Mouse (Mus musculus): ENCODE results near the gene Ces1a. TPM values are rescaled to one million over a fixed set of nuclear protein-coding genes. Genes with fewer than 3 reads are reported as not detected.

The Ces1a gene
- total RNA-seq (2012; rRNA removed) (not detected in 2 replicates), polyA plus RNA-seq (2012; ENCODE audit: insufficient read depth in 1 of 2, insufficient read length in 2 of 2, low read depth in 1 of 2, low replicate concordance in 2 of 2, missing spikeins in 1 of 2) (not detected)

- no peak within 1 kb of the TSS for H3K27ac ChIP-seq (ENCODE audit: control insufficient read depth, low read depth, low read length)
- H3K9ac ChIP-seq (ENCODE audit: control insufficient read depth, low read depth, low read length, poor library complexity, severe bottlenecking): no peak within 1 kb of the TSS
- H3K4me3 ChIP-seq (ENCODE audit: control insufficient read depth in 1 of 2, insufficient read depth in 1 of 2, low read depth in 2 of 2, low read length in 2 of 2): no peak within 1 kb of the TSS
- H3K4me1 ChIP-seq (ENCODE audit: control insufficient read depth in 1 of 2, insufficient read depth in 2 of 2, low read length in 2 of 2): no peaks in the 10 kb centered on the region
- H3K9me3 ChIP-seq (replicated peaks; ENCODE audit: insufficient read depth, low read length): no peaks in the 10 kb centered on the region
- no peak for TF ChIP-seq MYC (IDR thresholded peaks at IDR 0.05; ENCODE audit: low read depth, low read length)
- TF ChIP-seq USF2 (IDR thresholded peaks at IDR 0.05; ENCODE audit: borderline replicate concordance in 1 of 2, insufficient read depth in 1 of 2, low read depth in 1 of 2, low read length in 2 of 2): no peak
- TF ChIP-seq CTCF (IDR thresholded peaks at IDR 0.05 in 2 of 3, conservative IDR thresholded peaks at IDR 0.05 in 1 of 3; ENCODE audit: control insufficient read depth in 1 of 3, insufficient read depth in 1 of 3, low read depth in 2 of 3, low read length in 3 of 3, poor library complexity in 1 of 3, severe bottlenecking in 1 of 3): no peak
- TF ChIP-seq TBP (IDR thresholded peaks at IDR 0.05; ENCODE audit: low read depth, low read length): no peak
- no peak for TF ChIP-seq GATA1 (IDR thresholded peaks at IDR 0.05; ENCODE audit: low read depth, low read length)
- TF ChIP-seq USF1 (IDR thresholded peaks at IDR 0.05; ENCODE audit: low read depth, low read length): no peak
- H3K36me3 ChIP-seq (ENCODE audit: control insufficient read depth in 1 of 2, insufficient read depth in 2 of 2, low read length in 2 of 2): no peaks in the 10 kb centered on the region
- H3K79me2 ChIP-seq (ENCODE audit: control insufficient read depth, insufficient read depth, low read length, poor library complexity): no peaks in the 10 kb centered on the region
- no peaks in the 10 kb centered on the region for H3K27me3 ChIP-seq (ENCODE audit: control insufficient read depth in 1 of 2, insufficient read depth in 2 of 2, low read length in 2 of 2)
- DNase-seq (ENCODE audit: low read depth, low spot score): no peak
Observed at GRCm38 (mm10) chr8:93048092-93048491, at the start of gene Ces1a. Ces1a (minus strand) TSS chr8:93048192.

GRCm38 (mm10) chr8:93095376-93095775 is 47.4 kb upstream of the Ces1a start:
- TF ChIP-seq SMC3 (IDR thresholded peaks at IDR 0.05; ENCODE audit: low read depth, low read length) (peak; percentile 28; the same call in 1 of the 2 replicates), MYC (IDR thresholded peaks at IDR 0.05; ENCODE audit: low read depth, low read length) (no peak), GATA1 (IDR thresholded peaks at IDR 0.05; ENCODE audit: low read depth, low read length) (no peak), ETS1 (IDR thresholded peaks at IDR 0.05; ENCODE audit: low read depth, low read length) (no peak), BHLHE40 (IDR thresholded peaks at IDR 0.05; ENCODE audit: borderline replicate concordance, low read depth, low read length) (no peak), TAL1 (IDR thresholded peaks at IDR 0.05; ENCODE audit: low read length) (no peak), UBTF (IDR thresholded peaks at IDR 0.05; ENCODE audit: borderline replicate concordance, insufficient read depth, low read depth, low read length) (no peak), RCOR1 (IDR thresholded peaks at IDR 0.05; ENCODE audit: low read depth, low read length) (no peak), USF2 (IDR thresholded peaks at IDR 0.05; ENCODE audit: borderline replicate concordance in 1 of 2, insufficient read depth in 1 of 2, low read depth in 1 of 2, low read length in 2 of 2) (no peak), POLR2A (IDR thresholded peaks at IDR 0.05; ENCODE audit: control insufficient read depth in 1 of 2, insufficient read depth in 1 of 2, low read depth in 1 of 2, low read length in 2 of 2, poor library complexity in 1 of 2) (no peak), MAX (IDR thresholded peaks at IDR 0.05; ENCODE audit: low read length) (no peak), MYB (IDR thresholded peaks at IDR 0.05; ENCODE audit: low read depth, low read length) (no peak), USF1 (IDR thresholded peaks at IDR 0.05; ENCODE audit: low read depth, low read length) (no peak), CTCF (IDR thresholded peaks at IDR 0.05 in 2 of 3, conservative IDR thresholded peaks at IDR 0.05 in 1 of 3; ENCODE audit: control insufficient read depth in 1 of 3, insufficient read depth in 1 of 3, low read depth in 2 of 3, low read length in 3 of 3, poor library complexity in 1 of 3, severe bottlenecking in 1 of 3) (peak in 2 of 3 experiments; percentile 21 to 34; a peak in 1 of 6 replicates), RAD21 (IDR thresholded peaks at IDR 0.05; ENCODE audit: low read depth, low read length) (peak; percentile 18; the same call in 1 of the 2 replicates), JUND (IDR thresholded peaks at IDR 0.05; ENCODE audit: low read depth, low read length) (no peak), MXI1 (IDR thresholded peaks at IDR 0.05; ENCODE audit: low read depth, low read length) (no peak), TCF12 (IDR thresholded peaks at IDR 0.05; ENCODE audit: low read depth, low read length) (no peak), E2F4 (IDR thresholded peaks at IDR 0.05; ENCODE audit: borderline replicate concordance, low read depth, low read length) (no peak), KAT2A (conservative IDR thresholded peaks at IDR 0.05; ENCODE audit: low read depth, low read length) (no peak)
- DNase-seq (ENCODE audit: low read depth, low spot score): no peak

More at GRCm38 (mm10) chr8:93095376-93095775, 47.4 kb upstream of the Ces1a start:
- Histone ChIP-seq H3K4me1 (ENCODE audit: control insufficient read depth in 1 of 2, insufficient read depth in 2 of 2, low read length in 2 of 2) (no peaks in the 10 kb centered on the region), H3K27ac (ENCODE audit: control insufficient read depth, low read depth, low read length) (no peak overlapping the region), H3K9ac (ENCODE audit: control insufficient read depth, low read depth, low read length, poor library complexity, severe bottlenecking) (no peak overlapping the region), H3K4me3 (ENCODE audit: control insufficient read depth in 1 of 2, insufficient read depth in 1 of 2, low read depth in 2 of 2, low read length in 2 of 2) (no peak overlapping the region), H3K27me3 (ENCODE audit: control insufficient read depth in 1 of 2, insufficient read depth in 2 of 2, low read length in 2 of 2) (no peaks in the 10 kb centered on the region), H3K9me3 (replicated peaks; ENCODE audit: insufficient read depth, low read length) (no peaks in the 10 kb centered on the region), H3K79me2 (ENCODE audit: control insufficient read depth, insufficient read depth, low read length, poor library complexity) (no peaks in the 10 kb centered on the region), H3K36me3 (ENCODE audit: control insufficient read depth in 1 of 2, insufficient read depth in 2 of 2, low read length in 2 of 2) (no peaks in the 10 kb centered on the region)
